Mouse (Mus musculus) midbrain, embryonic 16.5 days (tissue): ENCODE data around the gene Cdan1. TPM values are rescaled to one million over a fixed set of nuclear protein-coding genes. Genes with fewer than 3 reads are reported as not detected.

Experiments used
- ATAC-seq: fragments of 200-750 bp; cut with Nextera tagmentation; 2 replicates; pipeline ENCODE4 v1.8.0; 2017; ENCODE audit warnings: moderate TSS enrichment
- H3K27ac ChIP-seq: fragments of 300-500 bp; sonication (generic); 2 replicates; pipeline ENCODE4 v1.5.1; 2014; ENCODE audit warnings: mild to moderate bottlenecking, low read length, mixed read lengths
- H3K27me3 ChIP-seq: fragments of 300-500 bp; sonication (generic); 2 replicates; pipeline ENCODE4 v1.6.1; 2014; ENCODE audit warnings: low read depth, low read length, mixed read lengths; ENCODE audit not compliant: control insufficient read depth, insufficient read depth
- H3K36me3 ChIP-seq: fragments of 300-500 bp; sonication (generic); 2 replicates; pipeline ENCODE4 v1.6.1; 2014; ENCODE audit warnings: mild to moderate bottlenecking, low read length, moderate library complexity, mixed read lengths; ENCODE audit not compliant: control insufficient read depth, insufficient read depth
- H3K4me1 ChIP-seq: fragments of 300-500 bp; sonication (generic); 2 replicates; pipeline ENCODE4 v1.6.1; 2014; ENCODE audit warnings: mild to moderate bottlenecking, low read length, mixed read lengths; ENCODE audit not compliant: control insufficient read depth, insufficient read depth
- H3K4me2 ChIP-seq: fragments of 300-500 bp; sonication (generic); 2 replicates; pipeline ENCODE4 v1.6.1; 2014; ENCODE audit warnings: mild to moderate bottlenecking, low read length, mixed read lengths
- H3K4me3 ChIP-seq: fragments of 300-500 bp; sonication (generic); 2 replicates; pipeline ENCODE4 v1.5.1; 2014; ENCODE audit warnings: low read depth, mild to moderate bottlenecking, low read length, moderate library complexity, mixed read lengths
- H3K9ac ChIP-seq: fragments of 300-500 bp; sonication (generic); 2 replicates; pipeline ENCODE4 v1.6.1; 2014; ENCODE audit warnings: low read depth, low read length, mixed read lengths
- H3K9me3 ChIP-seq: fragments of 300-500 bp; sonication (generic); replicated peaks from 2 replicates; pipeline ENCODE4 v1.6.1; 2014; ENCODE audit warnings: mild to moderate bottlenecking, low read length, mixed read lengths; ENCODE audit not compliant: control insufficient read depth, poor library complexity, severe bottlenecking
- WGBS: fragments of 180-500 bp; shearing (Covaris S2); extraction: QIAGEN DNeasy Blood & Tissue Kit; methylation state at CpG from one replicate; pipeline ENCODE4 v1.1.7; 2014; 5-methylcytosine and 5-hydroxymethylcytosine counted together
- polyA plus RNA-seq: library from polyadenylated mRNA; unstranded; fragments of >200 nt; fragmentation: Nextera tagmentation; extraction: Ambion mirVana; gene quantifications from 2 replicates; pipeline ENCODE4 v1.2.1, GENCODE M21; 2015

Gene Cdan1
- polyA plus RNA-seq, 1 experiment from 2014 or later, result 5.2 TPM

DNA sequence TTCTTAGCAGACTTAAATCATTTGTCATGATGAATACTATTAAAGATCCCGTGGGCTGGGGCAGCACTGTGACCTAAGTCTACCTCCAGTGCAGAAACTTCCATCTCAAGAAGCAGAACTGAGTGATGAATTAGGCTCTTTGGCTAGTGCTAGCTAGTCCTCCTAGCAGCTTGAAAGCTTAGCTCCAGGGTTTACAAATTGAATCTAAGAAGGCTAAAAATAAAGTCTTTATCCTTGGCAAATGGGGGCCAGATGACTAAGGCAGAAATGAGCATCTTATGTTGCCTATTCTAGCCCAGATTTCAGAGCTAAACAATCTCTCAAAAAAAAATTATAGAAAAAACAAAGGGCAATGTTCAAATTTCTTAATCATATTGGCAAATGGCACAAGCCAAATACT lies 10.8 kb upstream of the Cdan1 start:
- no peaks in the 10 kb centered on the region for H3K9me3 ChIP-seq
- H3K27me3 ChIP-seq, result no peaks in the 10 kb centered on the region
- no peak overlapping the region for H3K4me2 ChIP-seq
- peaks cover 26% of the 10 kb centered on the region for H3K36me3 ChIP-seq
- H3K4me3 ChIP-seq, result no peak overlapping the region
- H3K27ac ChIP-seq, result no peak overlapping the region
- H3K9ac ChIP-seq, result no peak overlapping the region
- ATAC-seq, result no peak
- 94% methylated on average over 1 of the region's 1 CpGs for WGBS
- H3K4me1 ChIP-seq, result no peaks in the 10 kb centered on the region

DNA sequence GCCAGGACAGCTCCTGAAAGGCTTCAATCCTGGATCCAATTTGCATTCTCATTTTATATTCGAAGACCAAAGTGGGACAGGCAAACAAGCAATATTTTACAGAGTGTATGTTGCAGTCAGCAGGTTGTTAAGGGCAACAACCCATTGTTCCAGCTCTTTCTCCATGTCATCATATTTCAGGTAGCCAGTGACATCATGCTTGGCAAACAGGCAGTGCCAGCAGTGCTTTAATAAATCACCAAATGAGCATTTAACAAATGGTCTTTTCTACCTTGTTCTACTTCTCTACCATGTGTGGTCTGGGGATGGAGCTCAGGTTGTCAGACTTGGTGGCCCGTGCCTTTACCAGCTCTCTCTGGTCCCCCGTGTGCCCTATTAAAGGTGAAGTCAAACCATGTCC lies 8.2 kb upstream of the Cdan1 start:
- H3K27me3 ChIP-seq, result no peaks in the 10 kb centered on the region
- no peak overlapping the region for H3K4me2 ChIP-seq
- 84% methylated on average over 3 of the region's 3 CpGs for WGBS
- no peaks in the 10 kb centered on the region for H3K9me3 ChIP-seq
- H3K4me1 ChIP-seq, result no peaks in the 10 kb centered on the region
- no peak for ATAC-seq
- no peak overlapping the region for H3K27ac ChIP-seq
- H3K36me3 ChIP-seq, result peaks cover 16% of the 10 kb centered on the region
- no peak overlapping the region for H3K4me3 ChIP-seq
- no peak overlapping the region for H3K9ac ChIP-seq

DNA sequence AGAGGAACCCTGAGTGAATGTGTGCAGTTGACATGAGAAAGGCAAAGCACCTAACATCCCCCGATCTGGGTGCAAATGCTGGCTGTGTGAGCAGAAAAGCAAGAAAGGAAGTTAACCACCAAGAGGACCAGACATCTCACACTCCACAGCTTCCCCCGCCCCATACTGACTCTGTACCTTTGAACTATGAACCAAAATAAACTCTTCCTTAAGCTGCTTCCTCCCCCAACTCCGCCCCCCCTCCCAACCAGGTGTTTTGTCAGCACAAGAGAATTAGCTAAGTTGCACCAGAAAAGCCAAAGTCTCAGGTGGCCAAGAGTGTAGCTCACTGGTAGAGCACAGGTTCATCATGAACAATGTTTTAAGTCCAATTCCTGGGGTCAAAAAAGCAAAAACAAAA lies 3.2 kb upstream of the Cdan1 start:
- Histone ChIP-seq H3K27ac (no peak overlapping the region), H3K4me2 (no peak overlapping the region), H3K4me3 (no peak overlapping the region), H3K4me1 (peaks cover 4% of the 10 kb centered on the region; the same call in 1 of the 2 replicates), H3K27me3 (no peaks in the 10 kb centered on the region), H3K9ac (no peak overlapping the region), H3K9me3 (no peaks in the 10 kb centered on the region), H3K36me3 (no peaks in the 10 kb centered on the region)
- WGBS, result 85% methylated on average over 3 of the region's 3 CpGs
- ATAC-seq, result no peak

DNA sequence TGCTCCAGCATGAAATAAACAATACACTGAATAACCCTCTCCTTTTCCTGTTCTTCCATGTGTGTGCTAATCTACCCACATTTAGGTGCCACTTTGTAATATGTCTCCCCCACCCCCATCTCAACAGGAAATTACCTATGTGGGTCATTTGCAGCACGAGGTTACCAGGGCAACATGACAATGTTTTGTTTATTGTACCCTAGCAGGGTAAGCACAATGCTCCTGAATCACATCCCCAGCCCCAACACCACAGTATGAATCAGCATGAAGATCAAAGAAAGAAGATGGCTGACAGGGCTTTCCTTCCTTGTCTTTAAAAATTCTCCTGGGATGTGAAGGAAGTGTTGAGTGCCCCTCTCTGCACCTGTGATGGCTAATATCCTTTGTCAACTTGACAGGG lies 2.7 kb upstream of the Cdan1 start:
- WGBS, result 51% methylated on average over 1 of the region's 1 CpGs
- ATAC-seq, result no peak
- H3K9me3 ChIP-seq, result no peaks in the 10 kb centered on the region
- H3K4me2 ChIP-seq, result no peak overlapping the region
- no peaks in the 10 kb centered on the region for H3K36me3 ChIP-seq
- H3K9ac ChIP-seq, result no peak overlapping the region
- no peak overlapping the region for H3K4me3 ChIP-seq
- peaks cover 9% of the 10 kb centered on the region for H3K4me1 ChIP-seq
- no peaks in the 10 kb centered on the region for H3K27me3 ChIP-seq
- H3K27ac ChIP-seq, result no peak overlapping the region

DNA sequence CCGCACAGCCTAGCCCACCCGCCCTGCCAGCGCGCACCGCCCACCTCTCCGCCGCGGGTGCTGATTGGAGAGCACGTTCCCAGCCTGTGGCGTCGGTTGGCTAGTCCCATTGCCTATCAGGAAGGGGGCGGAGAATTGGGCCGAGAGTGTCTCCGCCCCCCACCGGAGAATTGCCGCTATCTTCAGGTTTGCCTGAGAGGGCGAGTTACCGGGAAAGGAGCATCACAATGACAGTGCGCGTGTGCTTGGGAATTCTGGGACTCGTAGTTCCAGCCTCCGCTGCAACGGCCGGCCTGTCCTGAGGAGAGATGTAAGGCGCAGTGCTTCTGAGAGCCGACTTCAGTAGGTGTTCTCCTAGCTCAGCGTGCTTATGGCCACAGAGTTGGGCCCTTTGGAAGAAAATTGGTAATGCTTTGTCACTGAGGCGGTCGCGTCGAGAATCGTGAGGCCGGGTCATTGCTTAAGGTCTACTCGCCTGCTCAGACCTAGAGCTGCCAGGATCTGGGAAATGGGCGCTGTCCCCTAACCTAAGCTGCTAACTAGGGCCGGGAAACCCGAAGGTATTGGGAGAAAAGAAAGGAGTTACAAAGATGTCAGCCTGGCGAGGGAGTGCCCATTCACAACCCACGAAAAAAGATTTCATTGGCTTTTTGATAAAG lies 625 bp upstream of the Cdan1 start, which contains the start of gene Ttbk2:
Ttbk2 (minus strand) TSS at position 181 of the 659 bp plus-strand sequence.
- Histone ChIP-seq H3K4me2 (peak within 1 kb of the TSS; percentile 82), H3K36me3 (no peaks in the 10 kb centered on the region), H3K4me1 (peaks cover 10% of the 10 kb centered on the region), H3K9ac (peak within 1 kb of the TSS; percentile 92), H3K4me3 (peak within 1 kb of the TSS; percentile 95), H3K9me3 (no peaks in the 10 kb centered on the region), H3K27me3 (no peaks in the 10 kb centered on the region), H3K27ac (peak within 1 kb of the TSS; percentile 91)
- ATAC-seq, result peak; percentile 100
- under 1% methylated on average over 39 of the region's 39 CpGs for WGBS

DNA sequence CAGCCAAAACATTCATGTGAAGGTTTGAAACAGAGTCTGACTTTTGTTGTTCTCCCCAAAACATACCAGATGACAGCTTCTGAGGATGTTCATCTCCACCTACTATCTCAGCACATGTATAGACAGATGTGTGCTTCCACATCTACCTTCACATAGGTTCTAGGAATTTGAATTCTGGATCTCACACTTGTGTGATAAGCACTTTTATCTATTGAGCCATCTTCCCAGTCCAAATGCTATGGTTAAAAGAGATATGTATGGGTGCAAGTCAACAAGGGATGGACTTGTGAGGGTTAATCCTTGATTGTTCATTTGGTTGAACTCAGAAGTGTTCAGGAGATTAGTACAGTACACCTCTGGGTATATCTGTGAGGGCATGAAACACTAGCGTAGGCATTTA lies 4.6 kb downstream of the Cdan1 start:
- Histone ChIP-seq H3K27ac (no peak overlapping the region), H3K4me1 (peaks cover 11% of the 10 kb centered on the region), H3K4me2 (no peak overlapping the region), H3K36me3 (no peaks in the 10 kb centered on the region), H3K9ac (no peak overlapping the region), H3K27me3 (no peaks in the 10 kb centered on the region), H3K9me3 (no peaks in the 10 kb centered on the region), H3K4me3 (no peak overlapping the region)
- no peak for ATAC-seq
- 86% methylated on average over 1 of the region's 1 CpGs for WGBS

DNA sequence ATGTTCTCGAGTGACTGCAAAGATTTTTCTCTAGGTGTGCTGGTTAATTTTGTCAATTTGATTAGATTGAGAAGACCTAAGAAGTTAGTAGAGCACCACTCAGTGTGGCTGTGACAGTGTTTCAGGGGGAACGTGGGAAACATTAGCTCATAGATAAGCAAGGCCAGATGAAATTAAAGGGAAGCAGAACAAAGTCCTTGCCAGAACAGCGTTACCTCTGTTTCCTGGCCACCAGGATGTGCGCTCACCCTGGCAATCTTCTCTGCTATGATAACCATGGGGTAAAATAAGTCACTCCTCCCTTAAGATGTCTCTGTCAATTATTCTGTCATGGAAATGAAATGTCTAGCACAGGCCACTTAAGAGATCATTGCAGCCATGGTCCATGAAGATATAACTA lies 5.9 kb downstream of the Cdan1 start:
- 88% methylated on average over 4 of the region's 4 CpGs for WGBS
- Histone ChIP-seq H3K9ac (no peak overlapping the region), H3K27ac (no peak overlapping the region), H3K27me3 (no peaks in the 10 kb centered on the region), H3K4me3 (no peak overlapping the region), H3K4me2 (no peak overlapping the region), H3K4me1 (peaks cover 9% of the 10 kb centered on the region), H3K36me3 (no peaks in the 10 kb centered on the region), H3K9me3 (no peaks in the 10 kb centered on the region)
- ATAC-seq, result no peak

DNA sequence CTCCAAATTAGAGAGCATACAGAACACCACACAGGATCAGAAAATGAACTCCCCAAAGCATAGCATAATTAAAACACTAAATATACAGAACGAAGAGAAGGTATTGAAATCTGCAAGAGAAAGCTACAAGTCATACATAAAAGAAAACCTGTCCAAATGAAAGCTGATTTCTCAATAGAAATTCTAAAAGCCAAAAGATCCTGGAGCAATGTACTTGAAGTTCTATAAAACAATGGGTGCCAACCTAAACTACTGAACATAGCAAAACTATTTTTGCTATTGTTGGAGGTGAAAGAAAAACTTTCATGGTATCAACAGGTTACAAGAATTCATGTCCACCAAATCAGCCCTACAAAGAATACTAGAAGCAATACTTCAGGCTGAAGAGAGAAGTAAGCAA lies 8.7 kb downstream of the Cdan1 start:
- Histone ChIP-seq H3K27me3 (no peaks in the 10 kb centered on the region), H3K4me2 (no peak overlapping the region), H3K27ac (no peak overlapping the region), H3K4me1 (0 out of 2 replicates have a peak, but pooled peaks cover 3% of the 10 kb centered on the region), H3K9ac (no peak overlapping the region), H3K9me3 (no peaks in the 10 kb centered on the region), H3K4me3 (no peak overlapping the region), H3K36me3 (no peaks in the 10 kb centered on the region)
- WGBS, result 66% methylated on average over 1 of the region's 1 CpGs
- ATAC-seq, result no peak

DNA sequence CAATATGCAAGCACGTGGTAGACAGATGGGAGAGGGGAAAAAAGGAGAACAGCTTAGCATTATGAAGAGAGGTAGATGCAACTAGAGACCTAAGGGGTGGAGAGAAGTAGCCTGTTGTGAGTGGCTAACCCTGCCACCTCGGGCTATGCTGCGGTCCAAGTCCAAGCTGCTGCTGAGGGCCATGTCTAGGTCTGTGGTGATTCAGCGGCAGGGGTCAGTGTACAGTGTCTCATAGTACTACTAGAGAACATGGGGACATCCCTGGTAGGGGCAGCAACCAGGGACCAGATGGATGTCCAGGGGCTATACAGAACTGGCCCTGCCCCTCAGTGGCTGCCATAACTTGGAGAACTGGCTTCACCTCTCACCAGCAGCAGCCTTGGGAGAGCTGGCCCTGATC lies 14.8 kb downstream of the Cdan1 start:
- 100% methylated on average over 4 of the region's 4 CpGs for WGBS
- Histone ChIP-seq H3K4me1 (no peaks in the 10 kb centered on the region), H3K9me3 (no peaks in the 10 kb centered on the region), H3K27ac (no peak overlapping the region), H3K9ac (no peak overlapping the region), H3K4me2 (no peak overlapping the region), H3K36me3 (no peaks in the 10 kb centered on the region), H3K4me3 (no peak overlapping the region), H3K27me3 (no peaks in the 10 kb centered on the region)
- no peak for ATAC-seq
